ENCODE assay signal across 10 mouse cellular contexts in the genomic region with DNA sequence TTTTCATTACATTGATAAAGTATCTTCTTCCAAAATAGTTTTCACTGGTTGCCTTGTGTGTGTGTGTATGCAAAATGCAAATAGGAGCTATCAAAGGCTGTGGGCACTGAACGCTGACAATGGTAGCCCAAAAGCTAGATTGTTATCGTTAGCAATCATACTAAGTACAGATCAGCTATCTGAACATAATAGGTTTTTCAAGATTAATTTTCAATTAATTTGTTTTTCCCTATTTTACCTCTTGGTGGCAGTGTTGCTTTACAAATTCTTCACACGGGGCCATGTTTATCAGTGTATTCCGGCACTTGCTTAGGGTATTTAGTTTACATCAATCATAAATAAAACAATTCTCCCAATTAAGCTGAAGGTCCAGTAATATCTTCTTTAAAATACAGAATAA. TPM values are rescaled to one million over a fixed set of nuclear protein-coding genes. Genes with fewer than 3 reads are reported as not detected.
DNase-seq lines count a peak whose midpoint lies in the region; ATAC-seq and TF ChIP-seq lines count a peak whose summit lies in the region.
"Had no signal": no experiment of that assay in that cellular context is flagged by ENCODE, and none has a peak within 500 bp of the region (broad histone marks: within the 10 kb centered on the region; RNA-seq: fewer than 3 reads in every experiment).

No protein-coding gene starts in this region.

- no peaks in the 10 kb centered on the region for H3K9me3 ChIP-seq in liver, embryonic 14.5 days (ENCODE audit: control insufficient read depth, low read length)
- H3K9me3 ChIP-seq in liver, embryonic 12.5 days (replicated peaks): no peaks in the 10 kb centered on the region

- H3K36me3 ChIP-seq in liver, embryonic 14.5 days (replicated peaks; ENCODE audit: control insufficient read depth, insufficient read depth, low read depth): no peaks in the 10 kb centered on the region
- no peaks in the 10 kb centered on the region for H3K36me3 ChIP-seq in liver, embryonic 12.5 days

- no peak overlapping the region for H3K27ac ChIP-seq in liver, embryonic 14.5 days
- H3K27ac ChIP-seq in liver, embryonic 12.5 days: no peak overlapping the region
- H3K27ac ChIP-seq: macrophage had no signal

- H3K4me3 ChIP-seq in liver, embryonic 14.5 days (ENCODE audit: insufficient read depth in 1 of 2, low read depth in 2 of 2, low read length in 2 of 2): no peak overlapping the region
- H3K4me3 ChIP-seq in liver, embryonic 12.5 days: no peak overlapping the region

- peak; percentile 63 for DNase-seq in cerebellum, adult 9-10 months
- DNase-seq in cerebellum, adult 11-12 months: no peak
- DNase-seq in liver, embryonic 14.5 days (ENCODE audit: low read depth in 3 of 3, low spot score in 3 of 3): no peak
- peak; percentile 29 for DNase-seq in retina, adult 2 months (ENCODE audit: low read depth, low spot score)
- no peak for DNase-seq in adrenal gland, postnatal 36 days
- DNase-seq: cerebellum, adult 18-20 months had no signal

- WGBS in liver, embryonic 14.5 days (ENCODE audit: insufficient replicate concordance): 11% methylated on average over 4 of the region's 4 CpGs
- WGBS in liver, embryonic 12.5 days (ENCODE audit: insufficient replicate concordance): 21% methylated on average over 4 of the region's 4 CpGs

- H3K9ac ChIP-seq in liver, embryonic 14.5 days (replicated peaks): no peak overlapping the region
- H3K9ac ChIP-seq in liver, embryonic 12.5 days: no peak overlapping the region

- no peaks in the 10 kb centered on the region for H3K27me3 ChIP-seq in liver, embryonic 14.5 days (ENCODE audit: control insufficient read depth, insufficient read depth, low read length)
- H3K27me3 ChIP-seq in liver, embryonic 12.5 days (replicated peaks): no peaks in the 10 kb centered on the region

- ATAC-seq in liver, embryonic 14.5 days (ENCODE audit: insufficient read depth): no peak
- no peak for ATAC-seq in liver, embryonic 12.5 days
- peak; percentile 52; the same call in 1 of the 2 replicates for ATAC-seq in granulocyte monocyte progenitor cell, adult 5-6 weeks (replicated peaks; ENCODE audit: poor library complexity, severe bottlenecking)
- ATAC-seq in erythroblast, adult 5-6 weeks (replicated peaks; ENCODE audit: low FRiP score, poor library complexity, severe bottlenecking): no peak

- no peak overlapping the region for H3K4me2 ChIP-seq in liver, embryonic 14.5 days (ENCODE audit: low read depth)
- H3K4me2 ChIP-seq in liver, embryonic 12.5 days: no peak overlapping the region

- no peaks in the 10 kb centered on the region for H3K4me1 ChIP-seq in liver, embryonic 14.5 days (replicated peaks; ENCODE audit: control insufficient read depth in 2 of 2, insufficient read depth in 2 of 2, low read length in 1 of 2)
- H3K4me1 ChIP-seq in liver, embryonic 12.5 days: no peaks in the 10 kb centered on the region

- TF ChIP-seq EP300 in liver, embryonic 14.5 days (IDR thresholded peaks at IDR 0.05; ENCODE audit: low read depth): no peak

- TF ChIP-seq CTCF in liver, embryonic 14.5 days (IDR thresholded peaks at IDR 0.05; ENCODE audit: low read depth): peak; percentile 16; the same call in 1 of the 2 replicates

RNA-seq across cellular contexts. Expression of gene Ttn, which starts 11.7 kb away (rescaled TPM):
- under 0.01 TPM in 2 replicates for polyA plus RNA-seq in liver, embryonic 14.5 days (2012; rRNA removed)
- polyA plus RNA-seq in liver, embryonic 14.5 days (2014; fragmentation: Nextera tagmentation; extraction: Ambion mirVana): 0.01 and 0.13 TPM in 2 replicates
- polyA plus RNA-seq in liver, embryonic 12.5 days (2016; fragmentation: Nextera tagmentation; extraction: Ambion mirVana): 0.52 and 1.5 TPM in 2 replicates
- under 0.01 TPM in 1 of 2 replicates, not detected in the other for total RNA-seq in granulocyte monocyte progenitor cell, adult 5-6 weeks (2014; fragmentation: Nextera tagmentation)
- under 0.01 TPM in 1 of 2 replicates, not detected in the other for total RNA-seq in granulocyte monocyte progenitor cell, adult 5-6 weeks (2017)
- 1 to 10 TPM in 1 of 2 experiments, under 1 TPM in 1; 0.10 to 1.1 TPM for total RNA-seq in adrenal gland, postnatal 36 days (2021)
- total RNA-seq in erythroblast, adult 5-6 weeks (2015; ENCODE audit: low replicate concordance): not detected in 2 replicates
- under 0.01 and 0.14 TPM in 2 replicates for total RNA-seq in erythroblast, adult 5-6 weeks (2017; ENCODE audit: low replicate concordance)
- polyA plus RNA-seq: macrophage had no signal

Comparison
In these comparisons a context has a peak if more than half of its experiments do, and no peak if none do; other contexts are left out.
1. DNase-seq: peak in cerebellum, adult 9-10 months (single experiment) and retina, adult 2 months (single experiment); none in cerebellum, adult 11-12 months (single experiment), liver, embryonic 14.5 days (0 of 3) and adrenal gland, postnatal 36 days (0 of 2).